ENCODE assay signal across 11 mouse cellular contexts in genomic region chr13:13492151-13492550, GRCm38 (mm10). TPM values are rescaled to one million over a fixed set of nuclear protein-coding genes. Genes with fewer than 3 reads are reported as not detected.
DNase-seq lines count a peak whose midpoint lies in the region; ATAC-seq lines count a peak whose summit lies in the region.
"Had no signal": no experiment of that assay in that cellular context is flagged by ENCODE, and none has a peak within 500 bp of the region (broad histone marks: within the 10 kb centered on the region; RNA-seq: fewer than 3 reads in every experiment).

No protein-coding gene starts in this region.

- no peak overlapping the region for H3K9ac ChIP-seq in lung, embryonic 15.5 days
- H3K9ac ChIP-seq in embryonic facial prominence, embryonic 14.5 days (ENCODE audit: low read depth, low read length), result no peak overlapping the region
- H3K9ac ChIP-seq: midbrain, embryonic 15.5 days had no signal

- peak; percentile 75; the same call in 1 of the 2 replicates for ATAC-seq in lung, embryonic 15.5 days (ENCODE audit: borderline replicate concordance, extremely low read depth, low FRiP score, low TSS enrichment)
- no peak for ATAC-seq in embryonic facial prominence, embryonic 14.5 days (ENCODE audit: low read depth)
- ATAC-seq: midbrain, embryonic 15.5 days had no signal

- H3K27me3 ChIP-seq in lung, embryonic 15.5 days, result no peaks in the 10 kb centered on the region
- H3K27me3 ChIP-seq in embryonic facial prominence, embryonic 14.5 days (replicated peaks; ENCODE audit: control insufficient read depth, insufficient read depth, low read length), result no peaks in the 10 kb centered on the region
- H3K27me3 ChIP-seq in forebrain, embryonic 10.5 days (ENCODE audit: poor library complexity, severe bottlenecking), result no peaks in the 10 kb centered on the region
- H3K27me3 ChIP-seq: midbrain, embryonic 15.5 days had no signal

- peaks cover 25% of the 10 kb centered on the region; the same call in 1 of the 2 replicates for H3K36me3 ChIP-seq in lung, embryonic 15.5 days
- peaks cover 11% of the 10 kb centered on the region; the same call in 1 of the 2 replicates for H3K36me3 ChIP-seq in embryonic facial prominence, embryonic 14.5 days (ENCODE audit: control insufficient read depth, insufficient read depth, low read length)
- no peaks in the 10 kb centered on the region; the same call in 1 of the 2 replicates for H3K36me3 ChIP-seq in forebrain, embryonic 10.5 days (replicated peaks)
- H3K36me3 ChIP-seq: hindbrain, embryonic 10.5 days; midbrain, embryonic 15.5 days had no signal

- intact Hi-C loops in heart, postnatal 14 days (cut with DNase I), result no loop called here

- peak; percentile 52 for DNase-seq in heart, adult 9 months (ENCODE audit: low spot score in 2 of 2)
- DNase-seq in heart, postnatal 14 days, result no peak
- DNase-seq in lung, adult 18-20 months, result no peak
- peak; percentile 37 for DNase-seq in embryonic facial prominence, embryonic 14.5 days (ENCODE audit: low spot score)
- peak; percentile 36 for DNase-seq in lung, postnatal 36 days
- no peak for DNase-seq in thymus, postnatal 36 days
- no peak for DNase-seq in forebrain, embryonic 10.5 days (ENCODE audit: extremely low spot score, low spot score)
- DNase-seq: adrenal gland, postnatal 36 days had no signal

- 0 out of 2 replicates have a peak, but pooled peaks cover 6% of the 10 kb centered on the region for H3K4me1 ChIP-seq in lung, embryonic 15.5 days
- H3K4me1 ChIP-seq in embryonic facial prominence, embryonic 14.5 days (ENCODE audit: control insufficient read depth, insufficient read depth, low read length), result peaks cover 8% of the 10 kb centered on the region
- no peaks in the 10 kb centered on the region for H3K4me1 ChIP-seq in forebrain, embryonic 10.5 days
- H3K4me1 ChIP-seq: hindbrain, embryonic 10.5 days; midbrain, embryonic 15.5 days had no signal

- peak overlapping the region; percentile 46; the same call in 1 of the 2 replicates for H3K27ac ChIP-seq in lung, embryonic 15.5 days
- no peak overlapping the region for H3K27ac ChIP-seq in embryonic facial prominence, embryonic 14.5 days (replicated peaks; ENCODE audit: low read depth, low read length)
- H3K27ac ChIP-seq in forebrain, embryonic 10.5 days, result no peak overlapping the region
- H3K27ac ChIP-seq: hindbrain, embryonic 10.5 days; midbrain, embryonic 15.5 days had no signal

- H3K4me2 ChIP-seq in lung, embryonic 15.5 days, result no peak overlapping the region
- H3K4me2 ChIP-seq in embryonic facial prominence, embryonic 14.5 days (ENCODE audit: low read depth, low read length), result no peak overlapping the region
- H3K4me2 ChIP-seq: midbrain, embryonic 15.5 days had no signal

- WGBS in lung, embryonic 15.5 days, result 44% methylated on average over 2 of the region's 2 CpGs
- 32% methylated on average over 2 of the region's 2 CpGs for WGBS in embryonic facial prominence, embryonic 14.5 days
- 69% methylated on average over 2 of the region's 2 CpGs for WGBS in forebrain, embryonic 10.5 days

- H3K9me3 ChIP-seq in lung, embryonic 15.5 days, result no peaks in the 10 kb centered on the region
- H3K9me3 ChIP-seq in embryonic facial prominence, embryonic 14.5 days (ENCODE audit: control insufficient read depth, low read length), result no peaks in the 10 kb centered on the region
- no peaks in the 10 kb centered on the region for H3K9me3 ChIP-seq in forebrain, embryonic 10.5 days
- H3K9me3 ChIP-seq: hindbrain, embryonic 10.5 days; midbrain, embryonic 15.5 days had no signal

- no peak overlapping the region for H3K4me3 ChIP-seq in lung, embryonic 15.5 days
- no peak overlapping the region for H3K4me3 ChIP-seq in embryonic facial prominence, embryonic 14.5 days (ENCODE audit: low read depth, low read length)
- H3K4me3 ChIP-seq in forebrain, embryonic 10.5 days, result no peak overlapping the region
- H3K4me3 ChIP-seq: hindbrain, embryonic 10.5 days; midbrain, embryonic 15.5 days had no signal

RNA-seq across cellular contexts. Expression of gene Nid1, which starts 54.8 kb away (rescaled TPM):
- total RNA-seq in heart, postnatal 14 days (2021), result 100 to 1,000 TPM; 174 to 192 TPM
- 134 and 135 TPM in 2 replicates for polyA plus RNA-seq in lung, embryonic 15.5 days (2015; fragmentation: Nextera tagmentation; extraction: Ambion mirVana)
- 137 and 142 TPM in 2 replicates for polyA plus RNA-seq in embryonic facial prominence, embryonic 14.5 days (2014; fragmentation: Nextera tagmentation; extraction: Ambion mirVana)
- 45.6 and 51.2 TPM in 2 replicates for polyA plus RNA-seq in forebrain, embryonic 10.5 days (2016; fragmentation: Nextera tagmentation; extraction: Ambion mirVana)

Comparison
In these comparisons a context has a peak if more than half of its experiments do, and no peak if none do; other contexts are left out.
1. DNase-seq: peak in heart, adult 9 months (2 of 2), embryonic facial prominence, embryonic 14.5 days (single experiment) and lung, postnatal 36 days (single experiment); none in heart, postnatal 14 days (0 of 2), lung, adult 18-20 months (0 of 2), thymus, postnatal 36 days (0 of 2) and forebrain, embryonic 10.5 days (single experiment).